ENCODE assay signal across 28 mouse cellular contexts in the genomic region with DNA sequence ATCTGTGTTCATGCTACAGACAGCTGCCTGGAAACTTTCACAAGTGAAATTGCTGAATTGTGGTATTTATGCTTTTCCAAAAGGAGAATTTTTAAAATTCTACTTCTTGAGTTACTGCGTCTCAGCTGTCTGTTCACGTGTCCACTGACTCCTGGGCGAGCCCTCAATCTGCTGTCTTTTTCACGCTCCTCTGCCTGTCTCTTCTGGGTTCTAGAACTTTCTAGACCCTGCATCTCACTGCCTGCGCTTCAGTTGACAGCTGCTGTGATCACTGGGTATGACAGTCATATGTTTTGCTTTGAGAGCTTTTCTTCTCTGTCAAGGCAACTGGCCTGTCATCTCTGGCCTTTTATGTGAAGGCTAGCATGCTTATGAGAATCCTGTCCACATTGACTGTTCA.
"Had no signal": no experiment of that assay in that cellular context is flagged by ENCODE, and none has a peak within 500 bp of the region (broad histone marks: within the 10 kb centered on the region; RNA-seq: fewer than 3 reads in every experiment).

No protein-coding gene starts in this region.

- H3K27me3 ChIP-seq: heart, embryonic 12.5 days; hindbrain, embryonic 12.5 days; intestine, embryonic 15.5 days; limb, embryonic 12.5 days; liver, embryonic 13.5 days; liver, embryonic 15.5 days had no signal

- H3K27ac ChIP-seq: heart, adult 2 months; heart, embryonic 10.5 days; hindbrain, embryonic 10.5 days; hindbrain, embryonic 12.5 days; hindbrain, embryonic 14.5 days; intestine, embryonic 15.5 days; layer of hippocampus, adult 2 months; left cerebral cortex, adult 2 months; limb, embryonic 10.5 days; limb, embryonic 12.5 days; liver, embryonic 13.5 days; liver, embryonic 15.5 days had no signal

- H3K9me3 ChIP-seq: heart, embryonic 10.5 days; heart, embryonic 12.5 days; hindbrain, embryonic 10.5 days; hindbrain, embryonic 12.5 days; intestine, embryonic 15.5 days; limb, embryonic 10.5 days; limb, embryonic 12.5 days; liver, embryonic 13.5 days; liver, embryonic 15.5 days had no signal

- H3K4me1 ChIP-seq: liver, embryonic 13.5 days; liver, embryonic 15.5 days had no signal

- H3K4me3 ChIP-seq: heart, adult 2 months; heart, embryonic 10.5 days; heart, embryonic 12.5 days; hindbrain, embryonic 10.5 days; hindbrain, embryonic 12.5 days; intestine, embryonic 15.5 days; layer of hippocampus, adult 2 months; left cerebral cortex, adult 2 months; limb, embryonic 10.5 days; limb, embryonic 12.5 days; liver, embryonic 13.5 days; liver, embryonic 15.5 days had no signal

- ATAC-seq: hindbrain, embryonic 16.5 days; inflammation-experienced regulatory T-cells, adult 6 months; intestine, embryonic 15.5 days; intestine, postnatal 0 days had no signal

- H3K9ac ChIP-seq: heart, embryonic 12.5 days; hindbrain, embryonic 12.5 days; hindbrain, embryonic 14.5 days; intestine, embryonic 15.5 days; limb, embryonic 12.5 days; liver, embryonic 13.5 days; liver, embryonic 15.5 days had no signal

- H3K4me2 ChIP-seq: heart, embryonic 12.5 days; hindbrain, embryonic 12.5 days; hindbrain, embryonic 14.5 days; intestine, embryonic 15.5 days; limb, embryonic 12.5 days; liver, embryonic 11.5 days; liver, embryonic 13.5 days; liver, embryonic 15.5 days had no signal

- DNase-seq: gastrocnemius, postnatal 10 days; gastrocnemius, postnatal 25 days; heart, adult 11 months; heart, adult 2 months; heart, postnatal 10 days; heart, postnatal 4 days; kidney, adult 18-20 months; kidney, adult 8-10 months; kidney, postnatal 10 days; kidney, postnatal 25 days; kidney, postnatal 4 days; liver; liver, embryonic 13.5 days had no signal

- H3K36me3 ChIP-seq: heart, embryonic 10.5 days; heart, embryonic 12.5 days; hindbrain, embryonic 10.5 days; hindbrain, embryonic 12.5 days; intestine, embryonic 15.5 days; limb, embryonic 10.5 days; limb, embryonic 12.5 days; liver, embryonic 13.5 days; liver, embryonic 15.5 days had no signal
